ENCODE assay signal across 10 mouse cellular contexts in genomic region chr17:46168318-46168717, GRCm38 (mm10). TPM values are rescaled to one million over a fixed set of nuclear protein-coding genes. Genes with fewer than 3 reads are reported as not detected.
A peak's percentile ranks its signal among the peaks of the same experiment; 100 is the strongest.
DNase-seq lines count a peak whose midpoint lies in the region; ATAC-seq lines count a peak whose summit lies in the region.
"Had no signal": no experiment of that assay in that cellular context is flagged by ENCODE, and none has a peak within 500 bp of the region (broad histone marks: within the 10 kb centered on the region; RNA-seq: fewer than 3 reads in every experiment).

No protein-coding gene starts in this region.

- H3K9ac ChIP-seq in heart, embryonic 12.5 days = no peak overlapping the region
- H3K9ac ChIP-seq in midbrain, embryonic 13.5 days (replicated peaks) = no peak overlapping the region

- H3K27me3 ChIP-seq in heart, embryonic 12.5 days (replicated peaks) = no peaks in the 10 kb centered on the region
- no peaks in the 10 kb centered on the region for H3K27me3 ChIP-seq in megakaryocyte, embryonic 14.5 days (replicated peaks)
- no peaks in the 10 kb centered on the region for H3K27me3 ChIP-seq in midbrain, embryonic 13.5 days

- H3K4me1 ChIP-seq in heart, embryonic 12.5 days (replicated peaks) = peaks cover 26% of the 10 kb centered on the region
- H3K4me1 ChIP-seq in megakaryocyte, embryonic 14.5 days = peaks cover 95% of the 10 kb centered on the region
- H3K4me1 ChIP-seq in midbrain, embryonic 13.5 days (replicated peaks) = peaks cover under 1% of the 10 kb centered on the region; the same call in 1 of the 2 replicates

- peak; percentile 28 for DNase-seq in cerebellum, adult 9-10 months
- no peak for DNase-seq in cerebellum, postnatal 25 days
- DNase-seq in kidney, postnatal 10 days = peak; percentile 28
- no peak for DNase-seq in kidney, adult 9 months
- no peak for DNase-seq in left cerebral cortex, adult 9 months (ENCODE audit: low spot score in 2 of 2)
- DNase-seq: right cerebral cortex, adult 18-20 months had no signal

- H3K27ac ChIP-seq in heart, embryonic 12.5 days (ENCODE audit: poor library complexity, severe bottlenecking) = no peak overlapping the region
- no peak overlapping the region for H3K27ac ChIP-seq in midbrain, embryonic 13.5 days

- WGBS in heart, embryonic 12.5 days = 41% methylated on average over 5 of the region's 5 CpGs
- 66% methylated on average over 5 of the region's 5 CpGs for WGBS in midbrain, embryonic 13.5 days

- H3K36me3 ChIP-seq in heart, embryonic 12.5 days = peaks cover 95% of the 10 kb centered on the region
- H3K36me3 ChIP-seq in megakaryocyte, embryonic 14.5 days (replicated peaks; ENCODE audit: low read length) = peaks cover 97% of the 10 kb centered on the region
- H3K36me3 ChIP-seq in midbrain, embryonic 13.5 days = peaks cover 94% of the 10 kb centered on the region

- peak; percentile 84 for ATAC-seq in heart, embryonic 12.5 days (ENCODE audit: insufficient number of reproducible peaks, low FRiP score)
- ATAC-seq in midbrain, embryonic 13.5 days = no peak; the same call in 1 of the 2 replicates
- ATAC-seq: CD4-positive, CD25-positive, alpha-beta regulatory T cell, adult 4 months had no signal

- no peak overlapping the region for H3K4me3 ChIP-seq in heart, embryonic 12.5 days
- peak overlapping the region; percentile 73 for H3K4me3 ChIP-seq in megakaryocyte, embryonic 14.5 days (replicated peaks)
- H3K4me3 ChIP-seq in midbrain, embryonic 13.5 days (replicated peaks) = no peak overlapping the region

- H3K4me2 ChIP-seq in heart, embryonic 12.5 days = no peak overlapping the region
- no peak overlapping the region for H3K4me2 ChIP-seq in midbrain, embryonic 13.5 days (replicated peaks)

- no peaks in the 10 kb centered on the region for H3K9me3 ChIP-seq in heart, embryonic 12.5 days (replicated peaks)
- H3K9me3 ChIP-seq in megakaryocyte, embryonic 14.5 days = no peaks in the 10 kb centered on the region
- no peaks in the 10 kb centered on the region for H3K9me3 ChIP-seq in midbrain, embryonic 13.5 days

RNA-seq across cellular contexts. Expression of gene Gtpbp2, which starts 7.5 kb away (rescaled TPM):
- polyA plus RNA-seq in heart, embryonic 12.5 days (2016; fragmentation: Nextera tagmentation; extraction: Ambion mirVana) = 34.5 and 39.1 TPM in 2 replicates
- polyA plus RNA-seq in megakaryocyte, embryonic 14.5 days (2012; ENCODE audit: insufficient read depth, low replicate concordance) = 65.9 and 69.9 TPM in 2 replicates
- polyA plus RNA-seq in midbrain, embryonic 13.5 days (2015; fragmentation: Nextera tagmentation; extraction: Ambion mirVana) = 38.7 and 40.8 TPM in 2 replicates

RNA-seq across cellular contexts. Expression of gene Mad2l1bp, which starts 15.0 kb away (rescaled TPM):
- 34.0 and 35.6 TPM in 2 replicates for polyA plus RNA-seq in heart, embryonic 12.5 days (2016; fragmentation: Nextera tagmentation; extraction: Ambion mirVana)
- 8.8 and 18.5 TPM in 2 replicates for polyA plus RNA-seq in megakaryocyte, embryonic 14.5 days (2012; ENCODE audit: insufficient read depth, low replicate concordance)
- 24.3 and 29.6 TPM in 2 replicates for polyA plus RNA-seq in midbrain, embryonic 13.5 days (2015; fragmentation: Nextera tagmentation; extraction: Ambion mirVana)

RNA-seq across cellular contexts. Expression of gene Rsph9, which starts 24.3 kb away (rescaled TPM):
- 5.5 and 5.8 TPM in 2 replicates for polyA plus RNA-seq in heart, embryonic 12.5 days (2016; fragmentation: Nextera tagmentation; extraction: Ambion mirVana)
- polyA plus RNA-seq in megakaryocyte, embryonic 14.5 days (2012; ENCODE audit: insufficient read depth, low replicate concordance) = not detected in 2 replicates
- polyA plus RNA-seq in midbrain, embryonic 13.5 days (2015; fragmentation: Nextera tagmentation; extraction: Ambion mirVana) = 25.5 and 26.9 TPM in 2 replicates

RNA-seq across cellular contexts. Expression of gene Polh, which starts 34.1 kb away (rescaled TPM):
- 12.5 and 12.7 TPM in 2 replicates for polyA plus RNA-seq in heart, embryonic 12.5 days (2016; fragmentation: Nextera tagmentation; extraction: Ambion mirVana)
- 0.35 and 1.6 TPM in 2 replicates for polyA plus RNA-seq in megakaryocyte, embryonic 14.5 days (2012; ENCODE audit: insufficient read depth, low replicate concordance)
- polyA plus RNA-seq in midbrain, embryonic 13.5 days (2015; fragmentation: Nextera tagmentation; extraction: Ambion mirVana) = 9.4 and 10.1 TPM in 2 replicates

RNA-seq across cellular contexts. Expression of gene Xpo5, which starts 34.3 kb away (rescaled TPM):
- polyA plus RNA-seq in heart, embryonic 12.5 days (2016; fragmentation: Nextera tagmentation; extraction: Ambion mirVana) = 29.9 and 32.4 TPM in 2 replicates
- polyA plus RNA-seq in megakaryocyte, embryonic 14.5 days (2012; ENCODE audit: insufficient read depth, low replicate concordance) = 2.1 and 4.5 TPM in 2 replicates
- polyA plus RNA-seq in midbrain, embryonic 13.5 days (2015; fragmentation: Nextera tagmentation; extraction: Ambion mirVana) = 46.4 and 46.8 TPM in 2 replicates

Comparison
In these comparisons a context has a peak if more than half of its experiments do, and no peak if none do; other contexts are left out.
1. DNase-seq: peak in cerebellum, adult 9-10 months (single experiment) and kidney, postnatal 10 days (single experiment); none in cerebellum, postnatal 25 days (0 of 2), kidney, adult 9 months (single experiment) and left cerebral cortex, adult 9 months (0 of 2).